Mouse (Mus musculus) lung, postnatal 0 days (tissue): ENCODE measurements at regions not wholly inside any gene's neighbourhood (a gene's known extent, or its start where the extent isn't known, plus 50 kb on each side); places are given as distances from the start of the nearest gene placed in this dataset.

ENCODE experiments used
- ATAC-seq: fragments of 200-750 bp; cut with Nextera tagmentation; 2 replicates; pipeline ENCODE4 v1.8.0; 2017; ENCODE audit warnings: moderate library complexity
- DNase-seq: peaks from one replicate; pipeline ENCODE4 v3.0.0-alpha.2; 2016; ENCODE audit warnings: low spot score
- H3K27ac ChIP-seq: fragments of 300-500 bp; sonication (generic); 2 replicates; pipeline ENCODE4 v1.5.1; 2014; ENCODE audit warnings: antibody characterized with exemption, mild to moderate bottlenecking, low read length, mixed read lengths
- H3K27me3 ChIP-seq: fragments of 300-500 bp; sonication (generic); replicated peaks from 2 replicates; pipeline ENCODE4 v1.6.1; 2014; ENCODE audit warnings: low read length, mixed read lengths; ENCODE audit not compliant: insufficient read depth
- H3K36me3 ChIP-seq: fragments of 300-500 bp; sonication (generic); 2 replicates; pipeline ENCODE4 v1.6.1; 2014; ENCODE audit warnings: low read length, mixed read lengths; ENCODE audit not compliant: insufficient read depth
- H3K4me1 ChIP-seq: fragments of 300-500 bp; sonication (generic); 2 replicates; pipeline ENCODE4 v1.6.1; 2014; ENCODE audit warnings: antibody characterized with exemption, low read depth, low read length, mixed read lengths; ENCODE audit not compliant: insufficient read depth
- H3K4me2 ChIP-seq: fragments of 300-500 bp; sonication (generic); replicated peaks from 2 replicates; pipeline ENCODE4 v1.6.1; 2014; ENCODE audit warnings: low read depth, mild to moderate bottlenecking, low read length, moderate library complexity, mixed read lengths
- H3K4me3 ChIP-seq: fragments of 300-500 bp; sonication (generic); 2 replicates; pipeline ENCODE4 v1.5.1; 2014; ENCODE audit warnings: low read depth, low read length
- H3K9ac ChIP-seq: fragments of 300-500 bp; sonication (generic); replicated peaks from 2 replicates; pipeline ENCODE4 v1.6.1; 2014; ENCODE audit warnings: low read depth, mild to moderate bottlenecking
- H3K9me3 ChIP-seq: fragments of 300-500 bp; sonication (generic); 2 replicates; pipeline ENCODE4 v1.6.1; 2016; ENCODE audit warnings: low read length, mixed read lengths
- CTCF ChIP-seq: IDR thresholded peaks from 2 replicates; pipeline ENCODE4 v1.5.1; 2016; ENCODE audit warnings: antibody characterized with exemption, mild to moderate bottlenecking
- EP300 ChIP-seq: IDR thresholded peaks from 2 replicates; pipeline ENCODE4 v1.6.1; 2016; ENCODE audit warnings: antibody characterized with exemption, mild to moderate bottlenecking, control low read depth
- WGBS: fragments of 180-500 bp; shearing (Covaris S2); extraction: QIAGEN DNeasy Blood & Tissue Kit; methylation state at CpG from one replicate; pipeline ENCODE4 v1.1.7; 2014; 5-methylcytosine and 5-hydroxymethylcytosine counted together

- no peaks in the 10 kb centered on the region for H3K9me3 ChIP-seq
- H3K9ac ChIP-seq = no peak overlapping the region
- H3K4me1 ChIP-seq = peaks cover 4% of the 10 kb centered on the region
- H3K27ac ChIP-seq = peak overlapping the region; percentile 58; the same call in 1 of the 2 replicates
- no peaks in the 10 kb centered on the region for H3K36me3 ChIP-seq
- no peaks in the 10 kb centered on the region for H3K27me3 ChIP-seq
- peak; percentile 48 for ATAC-seq
- TF ChIP-seq CTCF (no peak), EP300 (peak; percentile 65; the same call in 1 of the 2 replicates)
- DNase-seq = peak; percentile 73
- no peak overlapping the region for H3K4me3 ChIP-seq
- WGBS = 34% methylated on average over 3 of the region's 3 CpGs
- no peak overlapping the region for H3K4me2 ChIP-seq
These were observed 304.6 kb upstream of the Thbs1 start for GRCm38 (mm10) chr2:117807121-117807520.

- Histone ChIP-seq H3K4me2 (no peak overlapping the region), H3K36me3 (no peaks in the 10 kb centered on the region), H3K27ac (no peak overlapping the region), H3K9ac (no peak overlapping the region), H3K4me3 (no peak overlapping the region), H3K9me3 (no peaks in the 10 kb centered on the region), H3K4me1 (peaks cover 4% of the 10 kb centered on the region; the same call in 1 of the 2 replicates), H3K27me3 (no peaks in the 10 kb centered on the region)
- TF ChIP-seq EP300 = no peak
- peak; percentile 31 for TF ChIP-seq CTCF
- WGBS = 34% methylated on average over 1 of the region's 1 CpGs
- ATAC-seq (no peak), DNase-seq (no peak)
These were observed 300.2 kb upstream of the Thbs1 start for GRCm38 (mm10) chr2:117811506-117811905.

GRCm38 (mm10) chr2:117811931-117812330, 299.7 kb upstream of the Thbs1 start:
- 49% methylated on average over 2 of the region's 2 CpGs for WGBS
- Histone ChIP-seq H3K9ac (no peak overlapping the region), H3K36me3 (no peaks in the 10 kb centered on the region), H3K4me1 (peaks cover 4% of the 10 kb centered on the region; the same call in 1 of the 2 replicates), H3K27ac (no peak overlapping the region), H3K4me2 (no peak overlapping the region), H3K27me3 (no peaks in the 10 kb centered on the region), H3K9me3 (no peaks in the 10 kb centered on the region), H3K4me3 (no peak overlapping the region)
- ATAC-seq (peak; percentile 55), DNase-seq (no peak)
- TF ChIP-seq CTCF = no peak
- TF ChIP-seq EP300 = no peak

GRCm38 (mm10) chr2:117819701-117820225, 291.9 kb upstream of the Thbs1 start:
- H3K27me3 ChIP-seq = no peaks in the 10 kb centered on the region
- no peak overlapping the region for H3K4me2 ChIP-seq
- H3K9me3 ChIP-seq = no peaks in the 10 kb centered on the region
- ATAC-seq (no peak; the same call in 1 of the 2 replicates), DNase-seq (no peak)
- H3K4me3 ChIP-seq = no peak overlapping the region
- TF ChIP-seq CTCF = no peak
- no peak for TF ChIP-seq EP300
- no peaks in the 10 kb centered on the region for H3K4me1 ChIP-seq
- 56% methylated on average over 3 of the region's 3 CpGs for WGBS
- H3K36me3 ChIP-seq = no peaks in the 10 kb centered on the region
- H3K27ac ChIP-seq = no peak overlapping the region
- no peak overlapping the region for H3K9ac ChIP-seq

- no peak for TF ChIP-seq EP300
- TF ChIP-seq CTCF = no peak
- Histone ChIP-seq H3K36me3 (no peaks in the 10 kb centered on the region), H3K9me3 (no peaks in the 10 kb centered on the region), H3K27me3 (no peaks in the 10 kb centered on the region), H3K9ac (no peak overlapping the region), H3K4me2 (no peak overlapping the region), H3K4me1 (no peaks in the 10 kb centered on the region), H3K27ac (no peak overlapping the region), H3K4me3 (no peak overlapping the region)
- ATAC-seq (no peak), DNase-seq (no peak)
These were observed 291.0 kb upstream of the Thbs1 start for GRCm38 (mm10) chr2:117820708-117821107.

- Histone ChIP-seq H3K27me3 (no peaks in the 10 kb centered on the region), H3K4me1 (no peaks in the 10 kb centered on the region), H3K9me3 (no peaks in the 10 kb centered on the region), H3K36me3 (no peaks in the 10 kb centered on the region), H3K27ac (no peak overlapping the region), H3K9ac (no peak overlapping the region), H3K4me3 (no peak overlapping the region), H3K4me2 (no peak overlapping the region)
- 54% methylated on average over 8 of the region's 8 CpGs for WGBS
- TF ChIP-seq CTCF (no peak), EP300 (no peak)
- DNase-seq = no peak
- ATAC-seq = no peak
These were observed 286.6 kb upstream of the Thbs1 start for GRCm38 (mm10) chr2:117825088-117825487.

GRCm38 (mm10) chr2:117827278-117827677, 284.4 kb upstream of the Thbs1 start:
- H3K27ac ChIP-seq = no peak overlapping the region
- H3K36me3 ChIP-seq = no peaks in the 10 kb centered on the region
- H3K27me3 ChIP-seq = no peaks in the 10 kb centered on the region
- TF ChIP-seq EP300 (no peak), CTCF (no peak)
- H3K4me2 ChIP-seq = no peak overlapping the region
- no peaks in the 10 kb centered on the region for H3K4me1 ChIP-seq
- 65% methylated on average over 3 of the region's 3 CpGs for WGBS
- H3K9ac ChIP-seq = no peak overlapping the region
- ATAC-seq = no peak
- H3K4me3 ChIP-seq = no peak overlapping the region
- no peaks in the 10 kb centered on the region for H3K9me3 ChIP-seq
- DNase-seq = no peak
